Mouse (Mus musculus): Measurements from ENCODE around the gene Prkca. TPM values are rescaled to one million over a fixed set of nuclear protein-coding genes. Genes with fewer than 3 reads are reported as not detected.

The Prkca gene
- polyA plus RNA-seq, 1 experiment from 2014 or later: 12.6 TPM

- no peak overlapping the region for H3K9ac ChIP-seq (replicated peaks; ENCODE audit: low read depth, low read length)
- no peaks in the 10 kb centered on the region for H3K27me3 ChIP-seq (ENCODE audit: control insufficient read depth, insufficient read depth, low read length)
- ATAC-seq (ENCODE audit: low read depth): no peak
- no peak overlapping the region for H3K4me2 ChIP-seq (ENCODE audit: low read depth, low read length)
- no peak overlapping the region for H3K27ac ChIP-seq (ENCODE audit: low read depth, low read length)
- no peak overlapping the region for H3K4me3 ChIP-seq (ENCODE audit: low read depth, low read length)
- H3K9me3 ChIP-seq (ENCODE audit: control insufficient read depth, low read length): no peaks in the 10 kb centered on the region
- H3K36me3 ChIP-seq (ENCODE audit: control insufficient read depth, insufficient read depth, low read length): no peaks in the 10 kb centered on the region
- 84% methylated on average over 7 of the region's 7 CpGs for WGBS
- no peaks in the 10 kb centered on the region for H3K4me1 ChIP-seq (ENCODE audit: control insufficient read depth, insufficient read depth, low read length)
These were observed 203.7 kb downstream of the Prkca start for GRCm38 (mm10) chr11:108140028-108140427.

GRCm38 (mm10) chr11:108136341-108136740, 207.4 kb downstream of the Prkca start:
- ATAC-seq (ENCODE audit: low read depth): no peak
- Histone ChIP-seq H3K9me3 (ENCODE audit: control insufficient read depth, low read length) (no peaks in the 10 kb centered on the region), H3K27me3 (ENCODE audit: control insufficient read depth, insufficient read depth, low read length) (no peaks in the 10 kb centered on the region), H3K36me3 (ENCODE audit: control insufficient read depth, insufficient read depth, low read length) (no peaks in the 10 kb centered on the region), H3K4me2 (ENCODE audit: low read depth, low read length) (no peak overlapping the region), H3K27ac (ENCODE audit: low read depth, low read length) (no peak overlapping the region), H3K4me1 (ENCODE audit: control insufficient read depth, insufficient read depth, low read length) (no peaks in the 10 kb centered on the region), H3K9ac (replicated peaks; ENCODE audit: low read depth, low read length) (no peak overlapping the region), H3K4me3 (ENCODE audit: low read depth, low read length) (no peak overlapping the region)
- 68% methylated on average over 3 of the region's 3 CpGs for WGBS

- 39% methylated on average over 4 of the region's 4 CpGs for WGBS
- Histone ChIP-seq H3K27ac (ENCODE audit: low read depth, low read length) (no peak overlapping the region), H3K9me3 (ENCODE audit: control insufficient read depth, low read length) (no peaks in the 10 kb centered on the region), H3K4me1 (ENCODE audit: control insufficient read depth, insufficient read depth, low read length) (no peaks in the 10 kb centered on the region), H3K9ac (replicated peaks; ENCODE audit: low read depth, low read length) (no peak overlapping the region), H3K36me3 (ENCODE audit: control insufficient read depth, insufficient read depth, low read length) (no peaks in the 10 kb centered on the region), H3K4me3 (ENCODE audit: low read depth, low read length) (no peak overlapping the region), H3K27me3 (ENCODE audit: control insufficient read depth, insufficient read depth, low read length) (no peaks in the 10 kb centered on the region), H3K4me2 (ENCODE audit: low read depth, low read length) (no peak overlapping the region)
- ATAC-seq (ENCODE audit: low read depth): no peak
These were observed 208.1 kb downstream of the Prkca start for GRCm38 (mm10) chr11:108135407-108136159.

GRCm38 (mm10) chr11:108128593-108128992, 215.1 kb downstream of the Prkca start:
- H3K9me3 ChIP-seq (ENCODE audit: control insufficient read depth, low read length): no peaks in the 10 kb centered on the region

GRCm38 (mm10) chr11:108127908-108128307, 215.8 kb downstream of the Prkca start:
- Histone ChIP-seq H3K27me3 (ENCODE audit: control insufficient read depth, insufficient read depth, low read length) (no peaks in the 10 kb centered on the region), H3K4me3 (ENCODE audit: low read depth, low read length) (no peak overlapping the region), H3K27ac (ENCODE audit: low read depth, low read length) (no peak overlapping the region), H3K36me3 (ENCODE audit: control insufficient read depth, insufficient read depth, low read length) (no peaks in the 10 kb centered on the region), H3K4me2 (ENCODE audit: low read depth, low read length) (no peak overlapping the region), H3K9me3 (ENCODE audit: control insufficient read depth, low read length) (no peaks in the 10 kb centered on the region), H3K4me1 (ENCODE audit: control insufficient read depth, insufficient read depth, low read length) (no peaks in the 10 kb centered on the region), H3K9ac (replicated peaks; ENCODE audit: low read depth, low read length) (no peak overlapping the region)
- ATAC-seq (ENCODE audit: low read depth): no peak
- WGBS: 82% methylated on average over 5 of the region's 5 CpGs

More at GRCm38 (mm10) chr11:108128593-108128992, 215.1 kb downstream of the Prkca start:
- no peak for ATAC-seq (ENCODE audit: low read depth)
- Histone ChIP-seq H3K27ac (ENCODE audit: low read depth, low read length) (no peak overlapping the region), H3K27me3 (ENCODE audit: control insufficient read depth, insufficient read depth, low read length) (no peaks in the 10 kb centered on the region), H3K9ac (replicated peaks; ENCODE audit: low read depth, low read length) (no peak overlapping the region), H3K4me1 (ENCODE audit: control insufficient read depth, insufficient read depth, low read length) (no peaks in the 10 kb centered on the region), H3K4me3 (ENCODE audit: low read depth, low read length) (no peak overlapping the region), H3K4me2 (ENCODE audit: low read depth, low read length) (no peak overlapping the region), H3K36me3 (ENCODE audit: control insufficient read depth, insufficient read depth, low read length) (no peaks in the 10 kb centered on the region)
- WGBS: 45% methylated on average over 5 of the region's 5 CpGs

- Histone ChIP-seq H3K9ac (replicated peaks; ENCODE audit: low read depth, low read length) (no peak overlapping the region), H3K4me1 (ENCODE audit: control insufficient read depth, insufficient read depth, low read length) (no peaks in the 10 kb centered on the region), H3K36me3 (ENCODE audit: control insufficient read depth, insufficient read depth, low read length) (no peaks in the 10 kb centered on the region), H3K9me3 (ENCODE audit: control insufficient read depth, low read length) (no peaks in the 10 kb centered on the region), H3K27ac (ENCODE audit: low read depth, low read length) (no peak overlapping the region), H3K4me2 (ENCODE audit: low read depth, low read length) (no peak overlapping the region), H3K27me3 (ENCODE audit: control insufficient read depth, insufficient read depth, low read length) (no peaks in the 10 kb centered on the region), H3K4me3 (ENCODE audit: low read depth, low read length) (no peak overlapping the region)
- 90% methylated on average over 7 of the region's 7 CpGs for WGBS
- ATAC-seq (ENCODE audit: low read depth): no peak
These were observed 221.2 kb downstream of the Prkca start for GRCm38 (mm10) chr11:108122486-108122885.

GRCm38 (mm10) chr11:108120708-108121107, 223.0 kb downstream of the Prkca start:
- Histone ChIP-seq H3K27me3 (ENCODE audit: control insufficient read depth, insufficient read depth, low read length) (no peaks in the 10 kb centered on the region), H3K4me1 (ENCODE audit: control insufficient read depth, insufficient read depth, low read length) (no peaks in the 10 kb centered on the region), H3K9me3 (ENCODE audit: control insufficient read depth, low read length) (no peaks in the 10 kb centered on the region), H3K9ac (replicated peaks; ENCODE audit: low read depth, low read length) (no peak overlapping the region), H3K27ac (ENCODE audit: low read depth, low read length) (no peak overlapping the region), H3K36me3 (ENCODE audit: control insufficient read depth, insufficient read depth, low read length) (no peaks in the 10 kb centered on the region), H3K4me2 (ENCODE audit: low read depth, low read length) (no peak overlapping the region), H3K4me3 (ENCODE audit: low read depth, low read length) (no peak overlapping the region)
- 85% methylated on average over 5 of the region's 5 CpGs for WGBS
- ATAC-seq (ENCODE audit: low read depth): no peak

- Histone ChIP-seq H3K4me2 (ENCODE audit: low read depth, low read length) (no peak overlapping the region), H3K4me1 (ENCODE audit: control insufficient read depth, insufficient read depth, low read length) (no peaks in the 10 kb centered on the region), H3K27ac (ENCODE audit: low read depth, low read length) (no peak overlapping the region), H3K4me3 (ENCODE audit: low read depth, low read length) (no peak overlapping the region), H3K9me3 (ENCODE audit: control insufficient read depth, low read length) (no peaks in the 10 kb centered on the region), H3K9ac (replicated peaks; ENCODE audit: low read depth, low read length) (no peak overlapping the region), H3K27me3 (ENCODE audit: control insufficient read depth, insufficient read depth, low read length) (no peaks in the 10 kb centered on the region), H3K36me3 (ENCODE audit: control insufficient read depth, insufficient read depth, low read length) (no peaks in the 10 kb centered on the region)
- ATAC-seq (ENCODE audit: low read depth): no peak
- WGBS: 86% methylated on average over 3 of the region's 3 CpGs
These were observed 223.9 kb downstream of the Prkca start for GRCm38 (mm10) chr11:108119785-108120184.

- H3K4me3 ChIP-seq (ENCODE audit: low read depth, low read length): no peak overlapping the region
- no peaks in the 10 kb centered on the region for H3K9me3 ChIP-seq (ENCODE audit: control insufficient read depth, low read length)
- ATAC-seq (ENCODE audit: low read depth): no peak
- H3K27me3 ChIP-seq (ENCODE audit: control insufficient read depth, insufficient read depth, low read length): no peaks in the 10 kb centered on the region
- no peaks in the 10 kb centered on the region for H3K4me1 ChIP-seq (ENCODE audit: control insufficient read depth, insufficient read depth, low read length)
- WGBS: 75% methylated on average over 2 of the region's 2 CpGs
- H3K36me3 ChIP-seq (ENCODE audit: control insufficient read depth, insufficient read depth, low read length): no peaks in the 10 kb centered on the region
- H3K27ac ChIP-seq (ENCODE audit: low read depth, low read length): no peak overlapping the region
- H3K4me2 ChIP-seq (ENCODE audit: low read depth, low read length): no peak overlapping the region
- no peak overlapping the region for H3K9ac ChIP-seq (replicated peaks; ENCODE audit: low read depth, low read length)
These were observed 224.9 kb downstream of the Prkca start for GRCm38 (mm10) chr11:108118814-108119213.

Data from neural tube, embryonic 14.5 days (tissue).